In the genomic region with DNA sequence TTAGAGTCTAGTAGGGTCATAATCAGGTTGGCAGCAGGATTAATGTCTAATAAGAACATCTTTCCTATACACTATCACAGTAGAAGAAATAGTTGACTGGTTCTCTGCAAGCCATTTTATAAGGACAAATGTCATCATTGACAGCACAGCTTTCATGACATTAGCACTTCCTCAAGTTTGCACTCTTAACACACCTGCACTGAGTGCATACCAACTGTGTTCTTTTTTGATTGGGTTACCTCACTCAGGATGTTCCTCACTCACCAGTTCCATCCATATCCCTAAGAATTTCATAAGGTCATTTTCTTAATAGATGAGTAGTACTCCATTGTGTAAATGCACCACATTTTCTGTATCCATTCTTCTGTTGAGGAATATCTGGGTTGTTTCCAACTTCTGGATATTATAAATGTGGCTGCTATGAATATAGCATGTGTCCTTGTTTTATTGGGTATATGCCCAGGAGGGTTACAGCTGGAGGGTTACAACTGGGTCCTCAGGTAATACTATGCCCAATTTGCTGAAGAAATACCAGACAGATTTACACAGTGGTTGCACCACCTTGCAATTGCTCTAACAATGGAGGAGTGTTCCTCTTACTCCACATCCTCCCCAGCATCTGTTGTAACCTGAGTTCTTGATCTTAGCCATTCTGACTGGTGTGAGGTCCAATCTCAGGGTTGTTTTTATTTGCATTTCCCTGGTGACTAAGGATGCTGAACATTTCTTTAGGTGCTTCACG, we compare ENCODE assay signal across 21 mouse cellular contexts.
"Had no signal": no experiment of that assay in that cellular context is flagged by ENCODE, and none has a peak within 500 bp of the region (broad histone marks: within the 10 kb centered on the region; RNA-seq: fewer than 3 reads in every experiment).

No protein-coding gene starts in this region.

- H3K4me2 ChIP-seq: liver, embryonic 15.5 days; lung, embryonic 15.5 days; midbrain, embryonic 12.5 days; neural tube, embryonic 13.5 days; neural tube, embryonic 15.5 days had no signal

- H3K4me3 ChIP-seq: liver, embryonic 15.5 days; lung, embryonic 15.5 days; midbrain, embryonic 10.5 days; midbrain, embryonic 12.5 days; myocyte; neural tube, embryonic 13.5 days; neural tube, embryonic 15.5 days had no signal

- H3K9ac ChIP-seq: liver, embryonic 15.5 days; lung, embryonic 15.5 days; midbrain, embryonic 12.5 days; neural tube, embryonic 13.5 days; neural tube, embryonic 15.5 days had no signal

- H3K27ac ChIP-seq: liver, embryonic 15.5 days; lung, embryonic 15.5 days; midbrain, embryonic 10.5 days; midbrain, embryonic 12.5 days; neural tube, embryonic 13.5 days; neural tube, embryonic 15.5 days had no signal

- H3K9me3 ChIP-seq: liver, embryonic 15.5 days; lung, embryonic 15.5 days; midbrain, embryonic 10.5 days; midbrain, embryonic 12.5 days; neural tube, embryonic 13.5 days; neural tube, embryonic 15.5 days had no signal

- ATAC-seq: lung, postnatal 0 days; midbrain, embryonic 16.5 days had no signal

- H3K4me1 ChIP-seq: liver, embryonic 15.5 days; lung, embryonic 15.5 days; midbrain, embryonic 10.5 days; midbrain, embryonic 12.5 days; neural tube, embryonic 13.5 days; neural tube, embryonic 15.5 days had no signal

- H3K27me3 ChIP-seq: liver, embryonic 15.5 days; lung, embryonic 15.5 days; midbrain, embryonic 12.5 days; neural tube, embryonic 13.5 days; neural tube, embryonic 15.5 days had no signal

- H3K36me3 ChIP-seq: liver, embryonic 15.5 days; lung, embryonic 15.5 days; midbrain, embryonic 10.5 days; midbrain, embryonic 12.5 days; neural tube, embryonic 13.5 days; neural tube, embryonic 15.5 days had no signal

- DNase-seq: lung, adult 2 months; lung, postnatal 14 days; lung, postnatal 36 days; midbrain, embryonic 14.5 days; retina, postnatal 1 day; right cerebral cortex, adult 18-20 months; right cerebral cortex, postnatal 25 days; right cerebral cortex, postnatal 4 days; spleen, adult 18-20 months; thymus, adult 18-20 months; thymus, postnatal 14 days; thymus, postnatal 36 days had no signal
